Mouse (Mus musculus): Measurements from ENCODE around the gene Naa38.

Naa38 gene

GRCm38 (mm10) chr11:69430631-69431030, 35.3 kb downstream of the Naa38 start:
- no peak for DNase-seq (ENCODE audit: extremely low spot score)

- peak; percentile 70 for DNase-seq (ENCODE audit: extremely low spot score)
These were observed 36.7 kb downstream of the Naa38 start for GRCm38 (mm10) chr11:69431829-69432639.

GRCm38 (mm10) chr11:69432640-69432982, 37.3 kb downstream of the Naa38 start:
- no peak for DNase-seq (ENCODE audit: extremely low spot score)

DNA sequence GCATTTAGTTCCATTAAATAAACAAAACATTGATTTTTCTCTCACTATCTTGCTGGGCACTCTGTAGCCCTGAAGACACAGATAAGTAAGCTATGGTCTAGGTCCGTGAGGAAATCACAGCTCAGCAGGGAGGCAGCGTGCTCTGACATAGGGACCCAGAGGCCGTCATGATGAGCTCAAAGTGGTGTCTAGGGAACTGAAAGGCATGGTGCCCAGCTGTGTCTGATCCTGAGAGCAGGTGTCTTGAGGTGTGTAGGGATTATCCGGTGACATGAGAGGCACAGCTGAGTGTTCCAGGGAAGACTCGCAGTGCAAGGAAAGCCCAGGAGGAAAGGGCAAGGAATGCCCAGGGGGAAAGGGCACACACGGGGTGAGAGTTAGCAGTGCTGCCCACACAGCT, 37.9 kb downstream of the Naa38 start:
- no peak for DNase-seq (ENCODE audit: extremely low spot score)

GRCm38 (mm10) chr11:69437291-69437690, 42.0 kb downstream of the Naa38 start:
- DNase-seq (ENCODE audit: extremely low spot score): no peak

DNA sequence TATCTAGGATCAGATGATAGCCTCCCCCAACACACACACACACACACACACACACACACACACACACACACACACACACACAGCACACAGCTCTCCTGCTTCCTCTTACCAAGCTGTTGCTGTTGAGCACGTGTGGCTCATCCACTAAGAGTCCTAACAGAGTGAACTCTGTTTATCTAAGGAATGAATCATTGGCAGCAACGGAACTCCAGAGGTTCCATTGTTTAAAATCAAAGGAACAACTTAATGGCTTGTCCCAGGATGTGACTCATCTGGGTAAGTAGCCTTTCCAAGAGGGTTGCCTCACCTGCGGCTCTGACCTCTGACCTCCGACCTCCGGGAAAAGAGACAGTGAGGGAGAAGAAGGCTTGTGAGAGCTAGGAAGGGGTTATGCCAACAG, 48.0 kb downstream of the Naa38 start:
- DNase-seq (ENCODE audit: extremely low spot score): peak; percentile 28
